Mouse (Mus musculus): ENCODE data around the gene Klc2. TPM values are rescaled to one million over a fixed set of nuclear protein-coding genes. Genes with fewer than 3 reads are reported as not detected.
A peak's percentile ranks its signal among the peaks of the same experiment; 100 is the strongest.

Gene Klc2
- polyA plus RNA-seq, 1 experiment from 2014 or later: 8.8 TPM

GRCm38 (mm10) chr19:5124055-5124614 lies 5.8 kb upstream of the Klc2 start:
- ATAC-seq (ENCODE audit: low FRiP score, low TSS enrichment) (no peak), DNase-seq (ENCODE audit: low spot score) (no peak)
- Histone ChIP-seq H3K27ac (replicated peaks) (no peak overlapping the region), H3K9me3 (ENCODE audit: control insufficient read depth, low read length) (no peaks in the 10 kb centered on the region), H3K4me3 (ENCODE audit: low read depth, low read length) (no peak overlapping the region), H3K9ac (ENCODE audit: low read length) (no peak overlapping the region), H3K27me3 (ENCODE audit: control insufficient read depth, insufficient read depth, low read length) (no peaks in the 10 kb centered on the region), H3K4me1 (replicated peaks; ENCODE audit: control insufficient read depth, insufficient read depth) (no peaks in the 10 kb centered on the region), H3K36me3 (ENCODE audit: control insufficient read depth, insufficient read depth, low read length) (no peaks in the 10 kb centered on the region), H3K4me2 (replicated peaks; ENCODE audit: low read depth) (no peak overlapping the region)
- TF ChIP-seq CTCF (IDR thresholded peaks at IDR 0.05; ENCODE audit: low read depth) (no peak), EP300 (optimal IDR thresholded peaks at IDR 0.05) (no peak)
- WGBS: 64% methylated on average over 7 of the region's 7 CpGs

GRCm38 (mm10) chr19:5123241-5123640 lies 4.9 kb upstream of the Klc2 start:
- WGBS: 83% methylated on average over 3 of the region's 3 CpGs
- Histone ChIP-seq H3K36me3 (ENCODE audit: control insufficient read depth, insufficient read depth, low read length) (no peaks in the 10 kb centered on the region), H3K27ac (replicated peaks) (no peak overlapping the region), H3K4me1 (replicated peaks; ENCODE audit: control insufficient read depth, insufficient read depth) (no peaks in the 10 kb centered on the region), H3K9ac (ENCODE audit: low read length) (no peak overlapping the region), H3K9me3 (ENCODE audit: control insufficient read depth, low read length) (no peaks in the 10 kb centered on the region), H3K27me3 (ENCODE audit: control insufficient read depth, insufficient read depth, low read length) (no peaks in the 10 kb centered on the region), H3K4me2 (replicated peaks; ENCODE audit: low read depth) (no peak overlapping the region), H3K4me3 (ENCODE audit: low read depth, low read length) (no peak overlapping the region)
- ATAC-seq (ENCODE audit: low FRiP score, low TSS enrichment) (no peak), DNase-seq (ENCODE audit: low spot score) (no peak)
- no peak for TF ChIP-seq EP300 (optimal IDR thresholded peaks at IDR 0.05)
- TF ChIP-seq CTCF (IDR thresholded peaks at IDR 0.05; ENCODE audit: low read depth): no peak

GRCm38 (mm10) chr19:5122492-5122891 lies 4.1 kb upstream of the Klc2 start:
- H3K4me3 ChIP-seq (ENCODE audit: low read depth, low read length): no peak overlapping the region
- H3K27me3 ChIP-seq (ENCODE audit: control insufficient read depth, insufficient read depth, low read length): no peaks in the 10 kb centered on the region
- no peaks in the 10 kb centered on the region for H3K36me3 ChIP-seq (ENCODE audit: control insufficient read depth, insufficient read depth, low read length)
- no peak overlapping the region for H3K27ac ChIP-seq (replicated peaks)
- TF ChIP-seq CTCF (IDR thresholded peaks at IDR 0.05; ENCODE audit: low read depth) (no peak), EP300 (optimal IDR thresholded peaks at IDR 0.05) (no peak)
- H3K4me1 ChIP-seq (replicated peaks; ENCODE audit: control insufficient read depth, insufficient read depth): no peaks in the 10 kb centered on the region
- DNase-seq (ENCODE audit: low spot score): no peak
- ATAC-seq (ENCODE audit: low FRiP score, low TSS enrichment): no peak
- no peak overlapping the region for H3K4me2 ChIP-seq (replicated peaks; ENCODE audit: low read depth)
- no peaks in the 10 kb centered on the region for H3K9me3 ChIP-seq (ENCODE audit: control insufficient read depth, low read length)
- 57% methylated on average over 10 of the region's 10 CpGs for WGBS
- no peak overlapping the region for H3K9ac ChIP-seq (ENCODE audit: low read length)

GRCm38 (mm10) chr19:5117494-5118383 lies 621 bp downstream of the Klc2 start:
- peak; percentile 94 for ATAC-seq (ENCODE audit: low FRiP score, low TSS enrichment)
- Histone ChIP-seq H3K9ac (ENCODE audit: low read length) (peak overlapping the region; percentile 71), H3K27me3 (ENCODE audit: control insufficient read depth, insufficient read depth, low read length) (no peaks in the 10 kb centered on the region), H3K4me3 (ENCODE audit: low read depth, low read length) (peak overlapping the region; percentile 80), H3K27ac (replicated peaks) (peak overlapping the region; percentile 83), H3K4me2 (replicated peaks; ENCODE audit: low read depth) (peak overlapping the region; percentile 75), H3K4me1 (replicated peaks; ENCODE audit: control insufficient read depth, insufficient read depth) (no peaks in the 10 kb centered on the region; the same call in 1 of the 2 replicates), H3K9me3 (ENCODE audit: control insufficient read depth, low read length) (no peaks in the 10 kb centered on the region), H3K36me3 (ENCODE audit: control insufficient read depth, insufficient read depth, low read length) (peaks cover 3% of the 10 kb centered on the region; the same call in 1 of the 2 replicates)
- peak; percentile 97 for TF ChIP-seq CTCF (IDR thresholded peaks at IDR 0.05; ENCODE audit: low read depth)
- TF ChIP-seq EP300 (optimal IDR thresholded peaks at IDR 0.05): no peak
- peak; percentile 91 for DNase-seq (ENCODE audit: low spot score)
- WGBS: under 1% methylated on average over 70 of the region's 83 CpGs

GRCm38 (mm10) chr19:5113783-5114182 lies 4.6 kb downstream of the Klc2 start:
- H3K27ac ChIP-seq (replicated peaks): no peak overlapping the region
- no peak overlapping the region for H3K9ac ChIP-seq (ENCODE audit: low read length)
- DNase-seq (ENCODE audit: low spot score) (no peak), ATAC-seq (ENCODE audit: low FRiP score, low TSS enrichment) (no peak)
- 94% methylated on average over 7 of the region's 7 CpGs for WGBS
- no peak overlapping the region for H3K4me2 ChIP-seq (replicated peaks; ENCODE audit: low read depth)
- H3K36me3 ChIP-seq (ENCODE audit: control insufficient read depth, insufficient read depth, low read length): peaks cover 15% of the 10 kb centered on the region
- H3K4me3 ChIP-seq (ENCODE audit: low read depth, low read length): no peak overlapping the region
- no peaks in the 10 kb centered on the region for H3K9me3 ChIP-seq (ENCODE audit: control insufficient read depth, low read length)
- TF ChIP-seq EP300 (optimal IDR thresholded peaks at IDR 0.05) (no peak), CTCF (IDR thresholded peaks at IDR 0.05; ENCODE audit: low read depth) (no peak)
- H3K27me3 ChIP-seq (ENCODE audit: control insufficient read depth, insufficient read depth, low read length): no peaks in the 10 kb centered on the region
- no peaks in the 10 kb centered on the region; the same call in 1 of the 2 replicates for H3K4me1 ChIP-seq (replicated peaks; ENCODE audit: control insufficient read depth, insufficient read depth)
